Mouse (Mus musculus): Measurements from ENCODE around the gene Get4.

The Get4 gene

GRCm38 (mm10) chr5:139241022-139241761 lies 10.9 kb upstream of the Get4 start:
- DNase-seq (ENCODE audit: low read depth, low spot score): no peak

- no peak for DNase-seq (ENCODE audit: low read depth, low spot score)
Measured at GRCm38 (mm10) chr5:139243384-139243783, 8.7 kb upstream of the Get4 start.

GRCm38 (mm10) chr5:139247767-139248166 lies 4.4 kb upstream of the Get4 start:
- DNase-seq (ENCODE audit: low read depth, low spot score): no peak

GRCm38 (mm10) chr5:139248846-139249245 lies 3.3 kb upstream of the Get4 start:
- DNase-seq (ENCODE audit: low read depth, low spot score): no peak

GRCm38 (mm10) chr5:139251279-139251678 lies 845 bp upstream of the Get4 start:
- DNase-seq (ENCODE audit: low read depth, low spot score): no peak

- DNase-seq (ENCODE audit: low read depth, low spot score): no peak
Measured at GRCm38 (mm10) chr5:139251736-139252080, 416 bp upstream of the Get4 start.

- DNase-seq (ENCODE audit: low read depth, low spot score): no peak
Measured at GRCm38 (mm10) chr5:139252910-139253245, 754 bp downstream of the Get4 start.

GRCm38 (mm10) chr5:139253301-139253741 lies 1.2 kb downstream of the Get4 start:
- peak; percentile 76 for DNase-seq (ENCODE audit: low read depth, low spot score)

- no peak for DNase-seq (ENCODE audit: low read depth, low spot score)
Measured at GRCm38 (mm10) chr5:139254938-139255337, 2.8 kb downstream of the Get4 start.

GRCm38 (mm10) chr5:139255777-139256176 lies 3.7 kb downstream of the Get4 start:
- DNase-seq (ENCODE audit: low read depth, low spot score): no peak

- no peak for DNase-seq (ENCODE audit: low read depth, low spot score)
Measured at GRCm38 (mm10) chr5:139256211-139256765, 4.2 kb downstream of the Get4 start.

GRCm38 (mm10) chr5:139257265-139257664 lies 5.1 kb downstream of the Get4 start:
- DNase-seq (ENCODE audit: low read depth, low spot score): no peak

- DNase-seq (ENCODE audit: low read depth, low spot score): no peak
Measured at GRCm38 (mm10) chr5:139257818-139258217, 5.7 kb downstream of the Get4 start.

GRCm38 (mm10) chr5:139258371-139259035 lies 6.4 kb downstream of the Get4 start:
- DNase-seq (ENCODE audit: low read depth, low spot score): no peak

GRCm38 (mm10) chr5:139259853-139260252 lies 7.7 kb downstream of the Get4 start:
- no peak for DNase-seq (ENCODE audit: low read depth, low spot score)

- no peak for DNase-seq (ENCODE audit: low read depth, low spot score)
Measured at GRCm38 (mm10) chr5:139261403-139261802, 9.3 kb downstream of the Get4 start.

GRCm38 (mm10) chr5:139267661-139268060 lies 15.5 kb downstream of the Get4 start:
- DNase-seq (ENCODE audit: low read depth, low spot score): no peak

- DNase-seq (ENCODE audit: low read depth, low spot score): no peak
Measured at GRCm38 (mm10) chr5:139270806-139271521, 18.8 kb downstream of the Get4 start.

GRCm38 (mm10) chr5:139271994-139272554 lies 19.9 kb downstream of the Get4 start:
- DNase-seq (ENCODE audit: low read depth, low spot score): no peak

- no peak for DNase-seq (ENCODE audit: low read depth, low spot score)
Measured at GRCm38 (mm10) chr5:139277287-139277686, 25.2 kb downstream of the Get4 start.

- DNase-seq (ENCODE audit: low read depth, low spot score): no peak
Measured at GRCm38 (mm10) chr5:139281373-139282112, 29.4 kb downstream of the Get4 start.
